17 mouse cellular contexts compared by ENCODE assay signal in the genomic region with DNA sequence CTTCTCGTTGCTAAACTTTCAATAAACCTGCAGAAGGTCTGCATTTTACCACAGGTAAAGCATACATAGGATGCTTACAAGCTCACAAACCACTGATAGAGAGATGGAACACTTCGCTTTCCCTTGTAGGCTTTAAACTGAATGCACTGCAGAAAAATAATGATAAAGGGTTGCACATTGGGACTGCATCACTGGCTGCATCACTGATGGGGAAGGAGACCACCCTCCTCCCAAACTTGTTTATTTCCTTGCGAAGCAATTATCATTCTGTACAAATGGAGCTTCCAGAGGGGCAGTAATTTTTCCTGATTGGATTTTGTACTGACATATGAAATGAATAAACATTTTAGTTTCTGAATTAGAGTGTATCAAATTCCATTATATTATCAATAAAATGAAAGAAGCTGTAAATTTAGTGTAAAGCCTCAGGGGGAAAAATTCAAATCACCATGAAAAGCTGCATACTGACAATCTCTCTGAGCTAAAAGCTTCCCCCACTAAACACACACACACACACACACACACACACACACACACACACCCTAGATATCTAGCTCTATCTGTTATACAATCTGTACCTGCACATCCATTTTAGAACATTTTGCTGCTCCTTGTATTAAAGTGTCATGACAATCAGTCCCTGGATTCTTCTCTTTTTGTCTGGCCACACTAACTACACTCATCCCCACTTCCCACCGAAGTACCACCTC.
"Had no signal": no experiment of that assay in that cellular context is flagged by ENCODE, and none has a peak within 500 bp of the region (broad histone marks: within the 10 kb centered on the region; RNA-seq: fewer than 3 reads in every experiment).

No protein-coding gene starts in this region.

- DNase-seq: lung, adult 18-20 months; lung, embryonic 14.5 days; lung, postnatal 10 days; lung, postnatal 4 days; midbrain, embryonic 14.5 days; right cerebral cortex, postnatal 14 days; thymus, adult 2 months; thymus, postnatal 14 days; thymus, postnatal 36 days had no signal

- ATAC-seq: midbrain, embryonic 16.5 days had no signal

- H3K4me2 ChIP-seq: lung, embryonic 14.5 days; midbrain, embryonic 12.5 days; neural tube, embryonic 12.5 days; stomach, embryonic 15.5 days had no signal

- H3K36me3 ChIP-seq: midbrain, embryonic 10.5 days; midbrain, embryonic 12.5 days; neural tube, embryonic 12.5 days; stomach, embryonic 15.5 days had no signal

- H3K4me3 ChIP-seq: midbrain, embryonic 10.5 days; midbrain, embryonic 12.5 days; myocyte; neural tube, embryonic 12.5 days; stomach, embryonic 15.5 days had no signal

- H3K27ac ChIP-seq: liver, embryonic 14.5 days; midbrain, embryonic 10.5 days; midbrain, embryonic 12.5 days; neural tube, embryonic 12.5 days; stomach, embryonic 15.5 days; stomach, postnatal 0 days had no signal

- H3K9ac ChIP-seq: liver, embryonic 14.5 days; lung, embryonic 14.5 days; midbrain, embryonic 12.5 days; neural tube, embryonic 12.5 days; stomach, embryonic 15.5 days had no signal

- H3K9me3 ChIP-seq: midbrain, embryonic 10.5 days; midbrain, embryonic 12.5 days; neural tube, embryonic 12.5 days; stomach, embryonic 15.5 days had no signal

- H3K4me1 ChIP-seq: midbrain, embryonic 10.5 days; neural tube, embryonic 12.5 days; stomach, embryonic 15.5 days had no signal

- H3K27me3 ChIP-seq: midbrain, embryonic 12.5 days; neural tube, embryonic 12.5 days; stomach, embryonic 15.5 days had no signal
